Mouse (Mus musculus) ES-Bruce4 (cell line): ENCODE measurements around the gene Tbl1xr1. TPM values are rescaled to one million over a fixed set of nuclear protein-coding genes. Genes with fewer than 3 reads are reported as not detected.

Source experiments
- H3K27ac ChIP-seq: 2 replicates; pipeline ENCODE4 v1.5.1; 2012; ENCODE audit warnings: low read length, inconsistent platforms; ENCODE audit not compliant: insufficient read depth
- H3K27me3 ChIP-seq: 2 replicates; pipeline ENCODE4 v1.6.1; 2012; ENCODE audit warnings: mild to moderate bottlenecking, low read length, inconsistent platforms; ENCODE audit not compliant: control insufficient read depth, poor library complexity, insufficient read depth, severe bottlenecking
- H3K36me3 ChIP-seq: 2 replicates; pipeline ENCODE4 v1.6.1; 2012; ENCODE audit warnings: inconsistent platforms, mild to moderate bottlenecking, low read length, moderate library complexity; ENCODE audit not compliant: control insufficient read depth, poor library complexity, insufficient read depth, severe bottlenecking
- H3K4me1 ChIP-seq: one replicate; pipeline ENCODE4 v1.8.1; 2011; ENCODE audit warnings: low read length; ENCODE audit not compliant: control insufficient read depth, insufficient read depth
- H3K4me3 ChIP-seq: 2 replicates; pipeline ENCODE4 v1.5.1; 2011; ENCODE audit warnings: low read depth, mild to moderate bottlenecking, low read length
- H3K9ac ChIP-seq: 2 replicates; pipeline ENCODE4 v1.6.1; 2012; ENCODE audit warnings: low read depth, mild to moderate bottlenecking, inconsistent platforms; ENCODE audit not compliant: poor library complexity, severe bottlenecking
- H3K9me3 ChIP-seq: replicated peaks from 2 replicates; pipeline ENCODE4 v1.6.1; 2012; ENCODE audit warnings: mild to moderate bottlenecking, low read length, inconsistent platforms; ENCODE audit not compliant: control insufficient read depth, poor library complexity, insufficient read depth, severe bottlenecking
- CTCF ChIP-seq: IDR thresholded peaks from one replicate; pipeline ENCODE4 v1.8.1; 2011; ENCODE audit warnings: low read depth, low read length
- EP300 ChIP-seq: IDR thresholded peaks from 2 replicates; pipeline ENCODE4 v1.6.1; 2011; ENCODE audit warnings: low read depth, low read length; ENCODE audit not compliant: insufficient read depth
- POLR2A ChIP-seq: IDR thresholded peaks from one replicate; pipeline ENCODE4 v1.8.1; 2011; ENCODE audit warnings: low read length; ENCODE audit not compliant: insufficient read depth
- polyA plus RNA-seq: library from polyadenylated mRNA; stranded (reverse); fragments of >200 nt; gene quantifications from 2 replicates; pipeline ENCODE4 v1.2.4, GENCODE M21; 2011; ENCODE audit warnings: low read depth; ENCODE audit not compliant: missing spikeins, insufficient read depth, insufficient read length

The Tbl1xr1 gene
- polyA plus RNA-seq, 1 experiment: 64.4 TPM

DNA sequence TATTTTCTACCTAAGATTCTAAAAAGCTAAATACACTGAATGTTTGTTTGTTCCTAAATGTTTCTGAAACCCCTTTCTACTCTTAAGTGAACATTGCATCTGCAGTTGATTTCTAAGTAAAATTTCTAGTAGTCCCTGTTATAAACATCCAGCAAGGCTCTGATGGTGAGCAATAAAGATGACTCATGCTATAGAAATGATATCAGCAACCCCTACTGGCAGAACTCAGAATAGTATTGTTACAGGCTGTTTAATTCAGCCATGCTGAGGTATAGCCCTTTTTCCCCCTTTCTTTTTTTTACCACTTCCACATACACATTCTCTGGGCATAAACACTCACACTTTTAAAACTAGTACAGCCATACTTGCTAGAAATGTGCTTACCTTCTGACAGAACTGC, 114.0 kb downstream of the Tbl1xr1 start:
- Histone ChIP-seq H3K9ac (no peak overlapping the region), H3K4me3 (no peak overlapping the region), H3K27ac (no peak overlapping the region), H3K4me1 (no peaks in the 10 kb centered on the region), H3K9me3 (no peaks in the 10 kb centered on the region), H3K36me3 (peaks cover 38% of the 10 kb centered on the region), H3K27me3 (no peaks in the 10 kb centered on the region)
- no peak for TF ChIP-seq EP300
- no peak for TF ChIP-seq POLR2A
- TF ChIP-seq CTCF: no peak

DNA sequence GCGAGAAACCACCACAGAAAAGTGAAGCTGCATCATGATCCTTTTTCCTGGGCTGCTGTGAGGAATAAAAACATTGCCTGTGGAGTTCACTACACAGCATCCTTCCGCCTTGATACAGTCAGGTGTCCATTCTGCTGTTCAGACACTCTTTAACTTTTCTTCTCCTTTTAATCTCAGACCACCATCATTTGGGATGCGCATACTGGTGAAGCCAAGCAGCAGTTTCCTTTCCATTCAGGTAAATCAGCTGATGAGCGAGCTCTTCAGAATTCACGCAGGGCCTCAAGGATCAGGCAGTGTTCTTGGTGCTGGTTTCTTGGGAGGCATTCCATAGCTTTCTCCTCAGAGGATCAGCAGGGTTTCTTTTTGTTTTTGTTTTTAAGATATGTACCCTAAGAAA, 116.5 kb downstream of the Tbl1xr1 start:
- H3K4me1 ChIP-seq: no peaks in the 10 kb centered on the region
- no peaks in the 10 kb centered on the region for H3K9me3 ChIP-seq
- H3K4me3 ChIP-seq: no peak overlapping the region
- TF ChIP-seq EP300: no peak
- no peak for TF ChIP-seq CTCF
- TF ChIP-seq POLR2A: no peak
- peaks cover 50% of the 10 kb centered on the region for H3K36me3 ChIP-seq
- no peaks in the 10 kb centered on the region for H3K27me3 ChIP-seq
- no peak overlapping the region for H3K27ac ChIP-seq
- no peak overlapping the region for H3K9ac ChIP-seq

DNA sequence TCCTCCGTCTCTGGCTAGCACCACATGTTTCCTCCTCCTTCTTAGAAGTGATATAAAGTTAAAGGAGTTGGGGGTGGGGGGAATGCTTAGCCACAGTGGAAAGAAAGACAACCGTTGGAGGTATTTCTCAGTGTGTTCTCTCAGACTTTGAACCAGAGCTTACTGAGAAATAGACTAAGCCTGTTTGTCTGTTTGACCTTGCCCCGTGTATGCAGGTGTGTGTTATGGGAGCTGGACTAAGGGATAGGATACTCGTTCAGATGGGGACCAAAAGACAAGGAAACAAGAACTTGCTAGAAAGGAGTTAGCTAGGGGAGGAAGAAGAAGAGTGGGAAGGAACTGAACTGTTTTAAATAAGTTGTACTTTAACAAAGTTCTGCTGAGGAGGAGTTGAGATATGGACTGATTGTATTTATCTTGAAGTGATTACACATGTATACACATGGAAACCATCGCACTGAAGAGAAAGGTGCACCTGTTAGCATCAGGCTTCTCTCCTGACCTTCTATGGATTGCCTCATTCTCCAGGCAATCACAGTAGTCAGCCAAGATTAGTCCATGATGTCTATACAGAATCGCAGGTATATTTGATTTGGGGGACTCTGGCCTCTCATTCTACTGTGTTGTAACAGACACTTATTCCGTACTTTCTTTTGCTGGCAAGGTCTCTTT, 117.9 kb downstream of the Tbl1xr1 start:
- no peak for TF ChIP-seq POLR2A
- no peak for TF ChIP-seq CTCF
- no peak for TF ChIP-seq EP300
- no peaks in the 10 kb centered on the region for H3K27me3 ChIP-seq
- H3K4me3 ChIP-seq: no peak overlapping the region
- peaks cover 58% of the 10 kb centered on the region for H3K36me3 ChIP-seq
- no peak overlapping the region for H3K27ac ChIP-seq
- H3K4me1 ChIP-seq: no peaks in the 10 kb centered on the region
- no peak overlapping the region for H3K9ac ChIP-seq
- H3K9me3 ChIP-seq: no peaks in the 10 kb centered on the region

DNA sequence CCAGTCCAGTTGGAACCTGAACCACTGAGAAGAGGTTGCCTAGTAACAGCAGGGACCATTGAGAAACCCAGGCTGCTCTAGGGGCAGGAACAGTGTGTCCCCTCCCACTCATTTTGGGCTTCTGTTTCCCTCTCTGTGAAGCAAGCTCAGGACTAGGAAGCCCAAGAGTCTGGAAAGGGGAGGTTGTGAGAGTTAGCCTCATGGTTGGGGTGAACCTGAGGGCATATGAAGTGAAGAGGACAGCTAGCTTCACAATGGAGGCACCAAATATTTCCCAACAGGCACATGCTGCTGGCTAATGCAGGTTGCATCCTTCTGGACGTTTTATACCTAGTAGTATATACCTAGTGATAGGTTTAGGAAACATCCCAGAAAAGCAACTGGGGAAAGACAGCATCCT, 122.3 kb downstream of the Tbl1xr1 start:
- Histone ChIP-seq H3K27ac (no peak overlapping the region), H3K9ac (no peak overlapping the region), H3K9me3 (no peaks in the 10 kb centered on the region), H3K4me3 (no peak overlapping the region), H3K27me3 (no peaks in the 10 kb centered on the region), H3K4me1 (no peaks in the 10 kb centered on the region), H3K36me3 (peaks cover 63% of the 10 kb centered on the region)
- TF ChIP-seq EP300: no peak
- TF ChIP-seq CTCF: no peak
- no peak for TF ChIP-seq POLR2A

DNA sequence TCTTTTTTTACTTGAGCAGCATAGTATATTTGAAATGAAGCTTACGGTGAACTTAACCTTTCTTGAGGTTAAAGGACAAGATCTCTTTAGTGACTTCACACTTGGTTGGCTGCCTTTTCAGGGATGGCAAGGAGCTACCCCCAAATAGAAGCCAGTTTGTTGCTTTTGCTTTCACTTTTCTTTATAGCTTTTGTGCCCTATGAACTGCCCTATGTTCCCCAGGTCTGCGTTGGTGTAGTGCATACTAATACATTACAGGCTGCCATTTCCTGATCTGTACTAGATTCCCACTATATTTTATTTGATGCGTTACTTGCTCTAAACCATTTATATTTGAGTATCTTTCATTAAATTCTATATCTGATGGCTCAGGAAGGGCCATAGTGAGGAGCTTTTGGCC, 127.7 kb downstream of the Tbl1xr1 start:
- Histone ChIP-seq H3K36me3 (peaks cover 34% of the 10 kb centered on the region), H3K4me3 (no peak overlapping the region), H3K27me3 (no peaks in the 10 kb centered on the region), H3K9me3 (no peaks in the 10 kb centered on the region), H3K9ac (no peak overlapping the region), H3K27ac (no peak overlapping the region), H3K4me1 (no peaks in the 10 kb centered on the region)
- TF ChIP-seq POLR2A (no peak), CTCF (no peak), EP300 (no peak)

DNA sequence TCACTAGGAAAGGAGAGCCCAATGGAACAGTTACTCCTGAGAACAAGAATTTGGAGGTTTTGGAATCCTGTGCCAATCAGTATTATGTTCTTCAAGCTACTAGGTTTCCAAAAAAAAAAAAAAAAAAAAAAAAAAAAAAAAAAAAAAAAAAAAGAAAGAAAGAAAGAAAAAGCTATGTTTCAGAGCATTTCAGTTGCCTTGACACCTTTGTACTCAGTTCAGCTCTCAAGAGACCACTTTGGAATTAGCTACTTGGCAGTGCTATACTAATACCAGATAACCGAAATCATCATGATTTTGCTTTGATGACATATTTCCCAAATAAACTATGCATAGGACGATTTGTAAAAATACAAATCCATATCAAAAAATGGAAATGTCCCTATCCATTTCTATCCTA, 145.1 kb downstream of the Tbl1xr1 start:
- H3K9me3 ChIP-seq: no peaks in the 10 kb centered on the region
- no peaks in the 10 kb centered on the region for H3K36me3 ChIP-seq
- TF ChIP-seq POLR2A (no peak), CTCF (no peak), EP300 (no peak)
- H3K27ac ChIP-seq: no peak overlapping the region
- no peaks in the 10 kb centered on the region for H3K4me1 ChIP-seq
- H3K4me3 ChIP-seq: no peak overlapping the region
- H3K27me3 ChIP-seq: no peaks in the 10 kb centered on the region
- no peak overlapping the region for H3K9ac ChIP-seq
